Mouse (Mus musculus) thymus, postnatal 14 days (tissue): ENCODE data around the gene Swi5.

Experiments used
- DNase-seq: peaks from one replicate; pipeline ENCODE4 v3.0.0; 2021

Gene Swi5

GRCm38 (mm10) chr2:32287923-32288367 lies at the start of gene Swi5:
Gene Swi5, minus strand, starts transcription at chr2:32288075.
- peak; percentile 99 for DNase-seq

- DNase-seq: no peak
Observed at GRCm38 (mm10) chr2:32335888-32336287, 48.0 kb upstream of the Swi5 start.

GRCm38 (mm10) chr2:32332159-32332558 lies 44.3 kb upstream of the Swi5 start:
- DNase-seq: no peak

GRCm38 (mm10) chr2:32329531-32329930 lies 41.7 kb upstream of the Swi5 start:
- DNase-seq: no peak

- no peak for DNase-seq
Observed at GRCm38 (mm10) chr2:32328911-32329460, 41.1 kb upstream of the Swi5 start.

- no peak for DNase-seq
Observed at GRCm38 (mm10) chr2:32327200-32327599, 39.3 kb upstream of the Swi5 start.

GRCm38 (mm10) chr2:32325342-32325741 lies 37.5 kb upstream of the Swi5 start:
- DNase-seq: no peak

- no peak for DNase-seq
Observed at GRCm38 (mm10) chr2:32324322-32324721, 36.4 kb upstream of the Swi5 start.

GRCm38 (mm10) chr2:32322754-32323741 lies 35.2 kb upstream of the Swi5 start:
- DNase-seq: no peak

- DNase-seq: no peak
Observed at GRCm38 (mm10) chr2:32321591-32322298, 33.9 kb upstream of the Swi5 start.

GRCm38 (mm10) chr2:32320721-32321120 lies 32.8 kb upstream of the Swi5 start:
- DNase-seq: no peak

- no peak for DNase-seq
Observed at GRCm38 (mm10) chr2:32319586-32320580, 32.0 kb upstream of the Swi5 start.

- no peak for DNase-seq
Observed at GRCm38 (mm10) chr2:32318709-32319585, 31.1 kb upstream of the Swi5 start.

GRCm38 (mm10) chr2:32317791-32318417 lies 30.0 kb upstream of the Swi5 start:
- no peak for DNase-seq

- no peak for DNase-seq
Observed at GRCm38 (mm10) chr2:32316887-32317656, 29.2 kb upstream of the Swi5 start.

- DNase-seq: no peak
Observed at GRCm38 (mm10) chr2:32315751-32316150, 27.9 kb upstream of the Swi5 start.

GRCm38 (mm10) chr2:32314831-32315230 lies 27.0 kb upstream of the Swi5 start:
- no peak for DNase-seq

- DNase-seq: peak; percentile 90
Observed at GRCm38 (mm10) chr2:32312318-32312964, 24.6 kb upstream of the Swi5 start.
